Mouse (Mus musculus) ES-E14 (cell line): ENCODE data around the gene Hspb11. TPM values are rescaled to one million over a fixed set of nuclear protein-coding genes. Genes with fewer than 3 reads are reported as not detected.

Experiments
- DNase-seq: peaks from one replicate; pipeline ENCODE4 v3.0.0-alpha.2; 2013; ENCODE audit warnings: low read depth, low spot score
- H3K27ac ChIP-seq: 2 replicates; pipeline ENCODE4 v1.5.1; 2012; ENCODE audit warnings: low read depth, mild to moderate bottlenecking, low read length, moderate library complexity, mixed read lengths; ENCODE audit not compliant: poor library complexity, insufficient read depth, severe bottlenecking
- H3K36me3 ChIP-seq: 2 replicates; pipeline ENCODE4 v1.6.1; 2012; ENCODE audit warnings: mild to moderate bottlenecking, low read length, moderate library complexity, mixed read lengths; ENCODE audit not compliant: control insufficient read depth, poor library complexity, insufficient read depth, severe bottlenecking
- H3K4me1 ChIP-seq, 2 experiments: fragments of 150-350 bp in 1 of 2; sonication (generic) in 1 of 2; 2 replicates each; pipeline ENCODE4 v1.6.1; 2012; ENCODE audit warnings: low read length in 2 of 2, mild to moderate bottlenecking in 1 of 2, mixed read lengths in 1 of 2; ENCODE audit not compliant: control insufficient read depth in 2 of 2, insufficient read depth in 2 of 2, poor library complexity in 1 of 2
- H3K4me3 ChIP-seq, 2 experiments: fragments of 150-350 bp in 1 of 2; sonication (generic) in 1 of 2; 2 replicates each; pipeline ENCODE4 v1.5.1; 2012; ENCODE audit warnings: low read length in 2 of 2, low read depth in 1 of 2, mild to moderate bottlenecking in 1 of 2, mixed read lengths in 1 of 2; ENCODE audit not compliant: insufficient read depth in 1 of 2, poor library complexity in 1 of 2, severe bottlenecking in 1 of 2
- H3K9ac ChIP-seq: 2 replicates; pipeline ENCODE4 v1.6.1; 2012; ENCODE audit warnings: low read depth, mild to moderate bottlenecking, low read length, mixed read lengths; ENCODE audit not compliant: poor library complexity, insufficient read depth, severe bottlenecking
- H3K9me3 ChIP-seq: fragments of 150-350 bp; sonication (generic); 2 replicates; pipeline ENCODE4 v1.6.1; 2012; ENCODE audit warnings: low read depth, mild to moderate bottlenecking, low read length; ENCODE audit not compliant: control insufficient read depth, insufficient read depth
- CHD2 ChIP-seq: IDR thresholded peaks from 2 replicates; pipeline ENCODE4 v1.6.1; 2014; ENCODE audit warnings: mild to moderate bottlenecking, low read depth, low read length, inconsistent platforms
- HCFC1 ChIP-seq: IDR thresholded peaks from 2 replicates; pipeline ENCODE4 v1.6.1; 2012; ENCODE audit warnings: low read length, inconsistent platforms, borderline replicate concordance; ENCODE audit not compliant: insufficient read depth
- MAFK ChIP-seq: IDR thresholded peaks from 2 replicates; pipeline ENCODE4 v1.6.1; 2014; ENCODE audit warnings: mild to moderate bottlenecking, low read depth, low read length, inconsistent platforms; ENCODE audit not compliant: insufficient read depth
- ZC3H11A ChIP-seq: IDR thresholded peaks from 2 replicates; pipeline ENCODE4 v1.6.1; 2012; ENCODE audit warnings: low read depth, mild to moderate bottlenecking, inconsistent platforms, low read length, borderline replicate concordance
- ZNF384 ChIP-seq: IDR thresholded peaks from 2 replicates; pipeline ENCODE4 v1.6.1; 2012; ENCODE audit warnings: low read depth, low read length, inconsistent platforms
- in situ Hi-C, 2 experiments: fragments of 600-800 bp; cut with MboI; formaldehyde crosslinking; loops; one replicate each; pipeline ENCODE4 v1.15.1; 2025; ENCODE audit warnings: low sequenced_read_pairs in 2 of 2, inconsistent platforms in 1 of 2; ENCODE audit not compliant: unreplicated experiment in 2 of 2
- total RNA-seq: library from RNA; depleted of rRNA; stranded (reverse); fragments of 300-350 nt; gene quantifications from 2 replicates; pipeline ENCODE4 v1.2.3, GENCODE M21; 2012

Gene Hspb11
- total RNA-seq, 1 experiment = 9.4 TPM

DNA sequence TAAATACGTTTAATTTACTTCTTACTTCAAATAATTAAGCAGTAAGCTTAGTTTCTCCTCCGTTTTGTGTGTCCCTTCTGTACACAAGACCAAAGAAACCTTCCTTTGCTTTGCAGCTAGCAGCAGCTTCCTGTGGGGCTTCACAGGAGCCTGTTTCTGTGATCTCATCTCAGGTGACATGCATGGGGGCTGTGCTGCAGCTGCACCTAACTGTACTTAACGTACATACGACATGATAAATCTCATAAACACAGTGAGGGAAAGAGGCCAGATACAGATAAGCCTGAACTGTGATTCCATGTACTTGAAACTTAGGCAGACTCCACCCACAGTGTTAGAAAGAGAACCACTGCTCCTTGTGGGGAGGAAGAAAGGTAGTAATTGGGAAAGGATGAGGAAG lies 6.6 kb downstream of the Hspb11 start:
- no peak overlapping the region for H3K27ac ChIP-seq
- no peak for DNase-seq
- H3K4me3 ChIP-seq = no peak overlapping the region
- in situ Hi-C loops = no loop called here
- no peaks in the 10 kb centered on the region for H3K4me1 ChIP-seq
- TF ChIP-seq MAFK (no peak), ZNF384 (no peak), HCFC1 (no peak), CHD2 (no peak), ZC3H11A (no peak)
- H3K36me3 ChIP-seq = no peaks in the 10 kb centered on the region
- no peak overlapping the region for H3K9ac ChIP-seq
- no peaks in the 10 kb centered on the region for H3K9me3 ChIP-seq

DNA sequence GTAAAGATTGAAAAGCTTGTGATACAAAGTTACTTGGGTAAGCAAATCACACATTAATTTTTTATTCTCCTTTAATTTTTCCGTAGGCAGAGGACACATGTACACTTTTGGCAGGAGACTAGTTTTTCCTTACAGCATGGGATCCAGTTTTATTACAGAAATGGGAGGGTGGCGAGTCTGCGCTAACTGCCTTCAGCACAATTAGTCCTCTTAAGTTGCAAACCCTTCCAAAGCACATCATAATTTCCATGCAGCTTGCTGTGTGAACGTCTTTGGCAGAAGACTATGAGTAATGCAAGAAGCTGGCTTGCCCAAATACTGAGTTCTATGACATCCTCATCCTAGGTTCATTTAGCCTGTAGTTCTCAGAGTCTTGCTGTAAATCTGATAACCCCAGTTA lies 20.3 kb downstream of the Hspb11 start:
- Histone ChIP-seq H3K4me3 (no peak overlapping the region), H3K4me1 (no peaks in the 10 kb centered on the region; a peak in 1 of 4 replicates), H3K27ac (no peak overlapping the region), H3K36me3 (no peaks in the 10 kb centered on the region), H3K9me3 (no peaks in the 10 kb centered on the region), H3K9ac (no peak overlapping the region)
- TF ChIP-seq HCFC1 = no peak
- no peak for TF ChIP-seq ZC3H11A
- TF ChIP-seq ZNF384 = no peak
- no peak for TF ChIP-seq CHD2
- TF ChIP-seq MAFK = no peak
- in situ Hi-C loops = no loop called here
- DNase-seq = no peak

GRCm38 (mm10) chr4:107274511-107274910 lies 21.1 kb downstream of the Hspb11 start:
- in situ Hi-C loops = no loop called here
- no peak for DNase-seq

GRCm38 (mm10) chr4:107278188-107278707 lies 24.9 kb downstream of the Hspb11 start:
- DNase-seq = no peak
- Histone ChIP-seq H3K4me3 (no peak overlapping the region), H3K9me3 (no peaks in the 10 kb centered on the region), H3K27ac (no peak overlapping the region), H3K36me3 (no peaks in the 10 kb centered on the region), H3K4me1 (peaks cover 0 to 2% of the 10 kb centered on the region in 2 experiments; a peak in 2 of 4 replicates), H3K9ac (no peak overlapping the region)
- in situ Hi-C loops = no loop called here
- TF ChIP-seq ZC3H11A = no peak
- no peak for TF ChIP-seq HCFC1
- TF ChIP-seq MAFK = no peak
- no peak for TF ChIP-seq ZNF384
- no peak for TF ChIP-seq CHD2

More at GRCm38 (mm10) chr4:107274511-107274910, 21.1 kb downstream of the Hspb11 start:
- Histone ChIP-seq H3K4me1 (no peaks in the 10 kb centered on the region; a peak in 1 of 4 replicates), H3K36me3 (no peaks in the 10 kb centered on the region), H3K4me3 (no peak overlapping the region), H3K9ac (no peak overlapping the region), H3K9me3 (no peaks in the 10 kb centered on the region), H3K27ac (no peak overlapping the region)
- TF ChIP-seq MAFK (no peak), ZNF384 (no peak), CHD2 (no peak), HCFC1 (no peak), ZC3H11A (no peak)

DNA sequence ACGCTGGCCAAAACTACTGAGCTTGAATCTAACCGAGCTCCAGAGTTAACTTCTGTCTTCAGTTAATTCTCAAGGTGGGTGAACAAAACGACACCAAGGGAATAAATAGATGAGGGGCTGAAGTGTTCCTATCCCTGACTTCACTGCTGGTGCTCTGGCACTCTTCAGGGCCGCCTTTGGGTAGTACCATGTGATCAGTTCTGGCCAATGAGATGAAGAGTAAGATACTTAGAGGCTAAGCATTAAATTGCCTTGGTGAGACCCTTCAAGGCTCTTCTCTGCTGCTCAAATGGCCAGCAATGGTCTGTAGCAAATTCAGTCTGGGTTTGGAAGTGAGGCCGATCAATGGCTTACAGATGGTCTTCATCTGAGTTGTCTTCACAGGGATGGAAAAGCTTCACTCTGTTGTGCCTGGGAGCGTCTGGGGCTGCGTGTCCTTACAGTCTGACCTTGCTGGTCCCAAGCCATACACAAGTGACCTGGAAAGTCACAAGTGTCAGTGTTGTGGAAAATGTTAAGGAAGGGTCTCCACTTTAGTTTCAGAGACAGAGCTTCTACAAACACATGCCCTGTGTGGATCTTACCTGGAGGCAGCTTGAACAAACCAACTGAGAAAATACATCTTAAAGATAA lies 27.6 kb downstream of the Hspb11 start:
- no peak overlapping the region for H3K9ac ChIP-seq
- H3K4me1 ChIP-seq = peaks cover 0 to 2% of the 10 kb centered on the region in 2 experiments; a peak in 2 of 4 replicates
- peak; percentile 19 for DNase-seq
- TF ChIP-seq MAFK (no peak), HCFC1 (no peak), ZNF384 (no peak), ZC3H11A (no peak), CHD2 (no peak)
- H3K9me3 ChIP-seq = no peaks in the 10 kb centered on the region
- H3K27ac ChIP-seq = no peak overlapping the region
- in situ Hi-C loops = no loop called here
- H3K36me3 ChIP-seq = no peaks in the 10 kb centered on the region
- H3K4me3 ChIP-seq = peak overlapping the region in 1 of 2 experiments; percentile 55; a peak in 2 of 4 replicates
